Mouse (Mus musculus) heart, embryonic 16.5 days (tissue): ENCODE results near the gene Clnk. TPM values are rescaled to one million over a fixed set of nuclear protein-coding genes. Genes with fewer than 3 reads are reported as not detected.
"Not testable (repeated sequence)": the region's sequence is repeated elsewhere in the genome, so short reads cannot be mapped to it uniquely, and the experiment has no call there.

Experiments
- ATAC-seq: fragments of 200-750 bp; cut with Nextera tagmentation; replicated peaks from 2 replicates; pipeline ENCODE4 v1.8.0; 2017; ENCODE audit warnings: moderate number of reproducible peaks; ENCODE audit not compliant: insufficient read depth, low FRiP score; ENCODE audit errors: extremely low read depth
- H3K27ac ChIP-seq: fragments of 300-500 bp; sonication (generic); 2 replicates; pipeline ENCODE4 v1.5.1; 2014; ENCODE audit warnings: mild to moderate bottlenecking, low read length, control low read depth, moderate library complexity
- H3K27me3 ChIP-seq: fragments of 300-500 bp; sonication (generic); 2 replicates; pipeline ENCODE4 v1.6.1; 2014; ENCODE audit warnings: low read length, mixed read lengths; ENCODE audit not compliant: control insufficient read depth, insufficient read depth
- H3K36me3 ChIP-seq: fragments of 300-500 bp; sonication (generic); 2 replicates; pipeline ENCODE4 v1.6.1; 2014; ENCODE audit not compliant: control insufficient read depth, insufficient read depth
- H3K4me1 ChIP-seq: fragments of 300-500 bp; sonication (generic); 2 replicates; pipeline ENCODE4 v1.6.1; 2014; ENCODE audit warnings: low read length, mixed read lengths; ENCODE audit not compliant: control insufficient read depth, insufficient read depth
- H3K4me2 ChIP-seq: fragments of 300-500 bp; sonication (generic); 2 replicates; pipeline ENCODE4 v1.6.1; 2014; ENCODE audit warnings: low read depth, mild to moderate bottlenecking, control low read depth, low read length
- H3K4me3 ChIP-seq: fragments of 300-500 bp; sonication (generic); 2 replicates; pipeline ENCODE4 v1.5.1; 2014; ENCODE audit warnings: mild to moderate bottlenecking, control low read depth, low read length
- H3K9ac ChIP-seq: fragments of 300-500 bp; sonication (generic); 2 replicates; pipeline ENCODE4 v1.6.1; 2014; ENCODE audit warnings: low read length, control low read depth
- H3K9me3 ChIP-seq: fragments of 300-500 bp; sonication (generic); replicated peaks from 2 replicates; pipeline ENCODE4 v1.6.1; 2016; ENCODE audit warnings: low read length; ENCODE audit not compliant: control insufficient read depth
- WGBS: fragments of 180-500 bp; shearing (Covaris S2); extraction: QIAGEN DNeasy Blood & Tissue Kit; methylation state at CpG from one replicate; pipeline ENCODE4 v1.1.7; 2014; 5-methylcytosine and 5-hydroxymethylcytosine counted together
- polyA plus RNA-seq: library from polyadenylated mRNA; unstranded; fragments of >200 nt; fragmentation: Nextera tagmentation; extraction: Ambion mirVana; gene quantifications from 2 replicates; pipeline ENCODE4 v1.2.1, GENCODE M21; 2015

Gene Clnk
- polyA plus RNA-seq, result 0.16 and 0.34 TPM in 2 replicates

DNA sequence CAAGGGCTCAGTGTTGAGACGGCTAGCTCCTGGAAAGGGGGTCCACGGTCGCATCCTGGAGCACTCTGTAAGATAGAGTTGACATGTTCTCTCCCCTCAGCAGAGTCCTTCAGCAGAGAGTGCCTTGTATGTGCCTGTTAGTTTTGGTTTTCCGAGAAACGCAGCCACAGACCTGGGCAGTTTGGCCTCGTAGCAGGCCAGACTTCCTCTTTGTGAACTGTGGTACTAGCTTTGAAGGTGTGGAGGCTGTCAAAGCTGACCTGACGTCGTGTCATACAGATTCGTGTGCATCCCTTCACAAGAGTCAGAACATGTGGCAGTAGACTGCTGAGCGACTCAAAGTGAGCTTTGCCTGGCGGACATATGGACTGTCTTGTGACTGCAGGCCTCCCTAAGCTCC lies at the start of gene Clnk:
TSS of gene Clnk (minus strand) at position 191 of the 400 bp plus-strand sequence.
- ATAC-seq, result no peak
- H3K36me3 ChIP-seq, result no peaks in the 10 kb centered on the region
- H3K4me2 ChIP-seq, result no peak within 1 kb of the TSS
- no peaks in the 10 kb centered on the region for H3K27me3 ChIP-seq
- no peak within 1 kb of the TSS for H3K4me3 ChIP-seq
- H3K9ac ChIP-seq, result no peak within 1 kb of the TSS
- no peaks in the 10 kb centered on the region for H3K4me1 ChIP-seq
- no peak within 1 kb of the TSS for H3K27ac ChIP-seq
- no peaks in the 10 kb centered on the region for H3K9me3 ChIP-seq
- WGBS, result 74% methylated on average over 11 of the region's 11 CpGs

DNA sequence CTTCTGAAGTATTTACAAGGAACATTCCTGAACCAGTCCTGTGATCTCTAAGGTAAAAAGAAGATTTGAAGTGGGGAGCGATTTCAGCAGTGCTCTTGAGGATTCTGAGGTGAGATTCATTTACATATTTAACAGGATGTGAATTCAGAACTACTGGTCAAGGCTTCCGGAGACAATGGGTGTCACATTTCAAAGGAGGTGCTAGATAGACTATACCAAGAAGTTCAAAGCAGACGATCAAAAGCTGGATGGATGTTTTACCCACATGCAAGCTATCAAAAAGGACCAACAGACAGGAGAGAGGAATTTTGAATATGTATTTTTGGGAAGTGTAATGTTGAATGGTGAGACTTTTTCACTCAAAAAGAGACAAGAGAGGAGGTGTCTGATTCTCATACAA lies 28.7 kb upstream of the Clnk start:
- 50% methylated on average over 3 of the region's 3 CpGs for WGBS
- Histone ChIP-seq H3K9me3 (no peaks in the 10 kb centered on the region), H3K36me3 (no peaks in the 10 kb centered on the region), H3K4me1 (no peaks in the 10 kb centered on the region), H3K27me3 (no peaks in the 10 kb centered on the region), H3K27ac (no peak overlapping the region), H3K4me3 (no peak overlapping the region), H3K4me2 (no peak overlapping the region), H3K9ac (no peak overlapping the region)
- no peak for ATAC-seq

DNA sequence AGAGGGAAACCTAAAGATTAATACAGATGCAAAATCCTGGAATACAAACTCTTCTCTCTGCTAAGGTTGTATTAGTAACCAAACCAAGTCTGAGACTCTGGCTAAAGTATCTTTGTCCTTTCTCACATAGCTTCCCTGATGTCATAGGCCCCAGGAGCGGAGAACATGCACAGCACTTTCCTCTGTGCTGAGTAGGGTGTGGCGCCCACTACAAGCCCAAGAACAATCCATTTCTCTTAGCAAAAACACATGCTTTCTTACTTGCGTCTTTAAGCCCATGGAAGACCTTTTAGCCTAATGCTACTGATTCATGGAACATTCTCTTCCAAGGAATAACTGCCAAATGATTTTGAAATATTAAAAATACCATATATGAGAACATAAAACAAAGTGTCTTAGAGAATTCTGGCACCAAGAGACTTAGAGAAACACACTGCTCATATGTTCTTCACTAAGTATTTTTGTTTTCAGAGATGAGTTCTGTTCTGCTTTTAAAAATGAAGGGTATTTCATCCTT lies 28.0 kb upstream of the Clnk start:
- no peak overlapping the region for H3K9ac ChIP-seq
- no peak overlapping the region for H3K4me2 ChIP-seq
- no peaks in the 10 kb centered on the region for H3K4me1 ChIP-seq
- 83% methylated on average over 3 of the region's 3 CpGs for WGBS
- ATAC-seq, result no peak
- H3K36me3 ChIP-seq, result no peaks in the 10 kb centered on the region
- no peaks in the 10 kb centered on the region for H3K27me3 ChIP-seq
- no peaks in the 10 kb centered on the region for H3K9me3 ChIP-seq
- H3K27ac ChIP-seq, result no peak overlapping the region
- no peak overlapping the region for H3K4me3 ChIP-seq

DNA sequence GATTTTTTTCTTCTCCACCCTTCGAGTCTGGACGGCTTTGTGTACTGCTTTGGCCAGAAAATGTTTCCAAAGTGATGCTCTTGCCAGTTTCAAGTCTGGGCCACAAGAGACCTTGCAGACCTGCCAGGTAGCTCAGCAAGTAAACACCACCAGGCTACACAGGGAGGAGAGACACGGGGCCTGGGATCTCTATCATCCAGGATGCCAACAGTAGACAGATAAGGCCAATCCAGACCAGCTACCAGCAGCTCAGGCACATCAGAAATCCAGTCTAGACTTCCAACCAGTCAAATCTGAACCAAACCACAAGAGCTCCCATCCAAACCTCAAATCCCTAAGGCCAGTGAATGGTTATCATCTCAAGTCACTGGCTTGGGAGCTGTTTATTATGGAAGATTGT lies 26.3 kb upstream of the Clnk start:
- no peak overlapping the region for H3K4me3 ChIP-seq
- no peak overlapping the region for H3K4me2 ChIP-seq
- no peaks in the 10 kb centered on the region for H3K4me1 ChIP-seq
- no peak for ATAC-seq
- no peaks in the 10 kb centered on the region for H3K9me3 ChIP-seq
- no peaks in the 10 kb centered on the region for H3K36me3 ChIP-seq
- H3K9ac ChIP-seq, result no peak overlapping the region
- H3K27ac ChIP-seq, result no peak overlapping the region
- no peaks in the 10 kb centered on the region for H3K27me3 ChIP-seq
- WGBS, result 67% methylated on average over 3 of the region's 3 CpGs

DNA sequence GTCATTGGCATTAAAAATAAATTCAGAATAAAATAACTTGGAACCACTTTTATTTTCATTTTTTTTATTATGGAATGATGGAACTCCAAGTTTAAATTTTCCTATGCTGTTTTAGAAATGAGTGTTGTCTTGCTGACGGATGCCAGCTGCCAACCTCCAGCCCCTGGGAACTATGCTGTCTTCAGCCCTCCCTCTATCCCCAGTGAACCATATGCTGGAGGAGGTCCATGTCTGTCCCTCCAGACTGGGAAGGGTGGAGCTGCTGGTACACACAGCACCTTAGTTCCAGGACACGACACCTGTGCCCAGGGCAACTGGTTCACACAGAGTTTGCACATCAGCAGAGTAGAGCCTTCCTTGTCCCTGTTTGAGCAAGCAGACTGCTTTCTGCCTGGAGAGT lies 22.4 kb upstream of the Clnk start:
- 0 out of 2 replicates have a peak, but pooled peaks cover 2% of the 10 kb centered on the region for H3K4me1 ChIP-seq
- no peak for ATAC-seq
- no peak overlapping the region for H3K4me2 ChIP-seq
- H3K4me3 ChIP-seq, result no peak overlapping the region
- 68% methylated on average over 2 of the region's 2 CpGs for WGBS
- no peaks in the 10 kb centered on the region for H3K9me3 ChIP-seq
- no peaks in the 10 kb centered on the region for H3K27me3 ChIP-seq
- H3K36me3 ChIP-seq, result no peaks in the 10 kb centered on the region
- no peak overlapping the region for H3K27ac ChIP-seq
- H3K9ac ChIP-seq, result no peak overlapping the region

DNA sequence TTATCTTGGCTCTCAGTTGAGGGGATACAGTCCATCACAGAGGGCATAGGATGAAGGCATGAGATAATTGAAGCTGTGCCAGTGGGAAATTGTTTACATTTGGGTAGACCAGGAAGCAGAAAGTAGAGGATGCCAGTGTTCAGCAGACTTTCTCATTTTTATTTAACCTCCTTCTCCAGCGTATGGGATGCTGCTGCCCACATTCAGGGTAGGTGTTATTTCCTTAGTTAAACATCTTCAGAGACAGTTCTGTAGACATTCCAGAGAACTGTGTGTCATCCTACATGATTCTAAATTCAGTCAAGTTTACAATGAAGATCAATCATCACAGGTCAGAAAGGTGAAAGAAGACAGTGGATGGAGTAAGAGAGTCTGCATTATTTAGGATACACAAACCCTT lies 12.0 kb upstream of the Clnk start:
- no peak overlapping the region for H3K4me3 ChIP-seq
- 75% methylated on average over 1 of the region's 1 CpGs for WGBS
- no peak for ATAC-seq
- no peaks in the 10 kb centered on the region for H3K4me1 ChIP-seq
- no peak overlapping the region for H3K9ac ChIP-seq
- no peak overlapping the region for H3K4me2 ChIP-seq
- H3K9me3 ChIP-seq, result no peaks in the 10 kb centered on the region
- H3K27ac ChIP-seq, result no peak overlapping the region
- no peaks in the 10 kb centered on the region for H3K27me3 ChIP-seq
- no peaks in the 10 kb centered on the region for H3K36me3 ChIP-seq

DNA sequence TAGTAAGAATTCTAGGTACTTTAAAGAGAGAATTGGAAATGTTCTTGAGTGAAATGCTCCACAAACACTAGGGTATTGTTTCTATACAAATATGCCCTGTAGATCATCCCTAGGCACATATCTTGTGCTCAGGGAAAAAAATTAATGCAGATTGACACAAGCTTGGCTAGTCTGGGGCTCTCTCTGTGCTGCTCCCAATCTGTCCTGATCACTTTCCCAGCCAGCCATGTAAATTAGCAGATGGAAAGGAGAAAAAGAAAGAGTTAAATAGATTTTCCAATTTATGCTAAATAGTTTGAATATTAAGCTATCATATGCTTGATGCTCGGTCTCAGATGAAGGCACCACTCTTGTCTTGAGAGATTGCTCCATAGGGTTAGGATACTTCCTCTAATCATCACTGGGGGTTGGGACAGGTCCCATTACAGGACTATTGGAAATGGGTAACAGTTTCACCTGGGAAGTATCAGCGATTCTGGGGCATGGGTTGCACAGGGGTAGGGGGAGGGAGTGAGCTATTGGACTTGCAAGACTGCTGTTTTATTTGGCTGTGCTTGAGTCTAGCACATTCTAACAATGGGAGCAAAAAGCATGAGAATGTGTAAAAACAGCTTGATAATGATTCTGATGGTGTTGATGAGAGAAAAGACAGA lies 10.1 kb upstream of the Clnk start:
- H3K9me3 ChIP-seq, result no peaks in the 10 kb centered on the region
- H3K36me3 ChIP-seq, result no peaks in the 10 kb centered on the region
- no peaks in the 10 kb centered on the region for H3K4me1 ChIP-seq
- H3K4me3 ChIP-seq, result no peak overlapping the region
- WGBS, result 78% methylated on average over 2 of the region's 2 CpGs
- H3K9ac ChIP-seq, result no peak overlapping the region
- ATAC-seq, result no peak
- no peak overlapping the region for H3K4me2 ChIP-seq
- H3K27ac ChIP-seq, result no peak overlapping the region
- H3K27me3 ChIP-seq, result no peaks in the 10 kb centered on the region

DNA sequence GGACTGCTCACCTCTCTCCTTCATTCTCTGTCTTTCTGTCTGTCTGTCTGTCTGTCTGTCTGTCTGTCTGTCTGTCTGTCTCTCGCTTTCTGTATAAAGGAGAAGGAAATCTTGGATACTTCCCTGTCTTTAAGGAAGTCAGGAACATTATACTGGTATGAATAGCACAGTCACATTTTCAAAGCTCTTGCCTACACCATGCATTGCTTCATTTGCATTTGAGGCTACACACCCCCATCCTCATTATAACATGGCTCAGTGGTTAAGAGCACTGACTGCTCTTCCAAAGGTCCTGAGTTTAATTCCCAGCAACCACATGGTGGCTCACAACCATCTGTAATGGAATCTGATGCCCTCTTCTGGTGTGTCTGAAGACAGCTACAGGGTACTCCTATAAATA lies 6.0 kb upstream of the Clnk start:
- H3K27ac ChIP-seq, H3K9ac ChIP-seq, H3K4me3 ChIP-seq, H3K27me3 ChIP-seq, H3K9me3 ChIP-seq, H3K4me2 ChIP-seq, H3K36me3 ChIP-seq, H3K4me1 ChIP-seq, ATAC-seq: not testable (repeated sequence)
- 90% methylated on average over 1 of the region's 1 CpGs for whole genome bisulfite sequencing

DNA sequence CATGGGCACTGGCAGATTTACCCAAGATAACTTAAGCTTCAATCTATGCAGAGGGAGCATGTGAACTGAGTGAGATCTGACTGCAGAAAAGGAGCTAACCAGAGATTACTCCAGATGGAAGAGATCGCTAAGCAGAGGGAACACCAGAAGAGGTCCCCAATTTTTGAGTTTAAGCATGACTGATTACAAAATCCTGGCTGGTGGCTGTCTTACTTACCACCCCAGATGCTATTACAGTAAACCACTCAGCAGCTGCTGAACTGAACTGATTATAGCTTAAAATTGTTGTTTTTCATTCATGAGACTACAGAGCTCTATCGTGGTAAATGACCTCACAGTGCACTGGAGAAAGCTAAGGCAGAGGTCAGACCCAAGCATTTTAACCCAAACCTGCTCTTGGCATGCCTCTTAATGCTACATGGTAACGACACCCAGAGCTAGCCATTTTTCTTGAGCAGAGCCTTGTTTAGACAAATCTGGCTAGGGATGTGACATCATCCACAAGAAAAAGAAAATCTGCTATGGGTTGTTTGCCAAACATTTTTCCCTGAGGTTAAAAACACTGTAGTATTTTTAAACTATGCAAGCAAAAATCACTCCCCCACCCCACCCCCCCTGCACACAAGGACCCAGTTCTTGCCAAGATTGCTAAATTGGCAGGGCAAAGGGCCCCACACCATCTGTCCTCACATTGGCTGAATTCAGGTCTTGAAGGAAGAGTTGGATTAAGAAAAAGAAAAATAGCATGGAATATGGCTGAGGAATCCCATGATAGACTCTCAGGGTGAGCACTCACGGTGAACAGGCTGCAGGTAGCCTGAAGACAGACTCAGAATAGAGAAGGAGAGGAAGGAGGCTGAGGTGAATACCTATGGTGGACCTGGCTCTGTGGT lies 5.4 kb upstream of the Clnk start:
- no peak overlapping the region for H3K4me2 ChIP-seq
- no peaks in the 10 kb centered on the region for H3K36me3 ChIP-seq
- no peak overlapping the region for H3K27ac ChIP-seq
- H3K27me3 ChIP-seq, result no peaks in the 10 kb centered on the region
- no peaks in the 10 kb centered on the region for H3K9me3 ChIP-seq
- H3K9ac ChIP-seq, result no peak overlapping the region
- no peaks in the 10 kb centered on the region for H3K4me1 ChIP-seq
- no peak for ATAC-seq
- no peak overlapping the region for H3K4me3 ChIP-seq
- 57% methylated on average over 4 of the region's 4 CpGs for WGBS
